Mouse (Mus musculus): Measurements from ENCODE around the gene Tnfaip1.

DNA sequence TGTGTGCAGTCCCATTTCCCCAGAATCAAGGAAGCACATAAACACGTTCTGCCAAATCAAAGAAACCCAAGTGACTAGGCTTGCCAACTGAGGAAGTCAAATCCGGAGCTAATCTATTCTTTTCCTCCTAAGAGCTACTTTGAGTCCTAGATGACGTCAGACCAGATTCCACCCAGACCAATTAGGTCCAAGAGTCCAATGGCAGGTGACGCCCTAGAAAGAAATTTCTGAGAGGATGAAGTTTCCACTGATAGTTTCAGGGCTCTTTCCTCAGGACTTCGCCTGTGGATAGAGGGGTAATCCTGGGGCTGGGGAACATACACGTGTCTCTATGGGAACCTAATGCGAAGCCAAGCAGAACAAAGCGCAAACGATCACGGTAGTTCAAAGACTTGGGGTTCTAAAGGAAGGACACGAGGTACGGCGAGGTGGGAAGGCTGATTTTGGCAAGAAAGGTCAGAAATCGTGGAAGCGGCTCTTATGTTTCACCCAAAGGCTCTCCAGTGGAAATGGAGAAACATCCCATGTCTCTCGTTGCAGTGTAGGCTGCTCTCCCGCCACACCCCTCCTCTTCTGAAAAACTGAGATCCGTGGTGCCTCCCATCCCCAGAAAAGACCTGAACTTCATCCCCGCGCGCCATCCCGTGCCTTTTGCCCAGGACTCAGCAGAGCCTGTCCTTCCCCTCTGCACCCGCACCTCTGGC is 604 bp downstream of the Tnfaip1 start:
- TF ChIP-seq CTCF (IDR thresholded peaks at IDR 0.05; ENCODE audit: low read depth) (no peak), EP300 (IDR thresholded peaks at IDR 0.05; ENCODE audit: low read depth) (no peak)
